Mouse (Mus musculus) megakaryocyte-erythroid progenitor cell, adult 5-6 weeks (primary cell): ENCODE data around the gene Wdr62. TPM values are rescaled to one million over a fixed set of nuclear protein-coding genes. Genes with fewer than 3 reads are reported as not detected.
"Not testable (repeated sequence)": the region's sequence is repeated elsewhere in the genome, so short reads cannot be mapped to it uniquely, and the experiment has no call there.

Source experiments
- ATAC-seq: replicated peaks from 2 replicates; pipeline ENCODE4 v1.8.0; 2016; ENCODE audit warnings: mild to moderate bottlenecking, inconsistent platforms; ENCODE audit not compliant: severe bottlenecking, poor library complexity, low FRiP score, low TSS enrichment
- total RNA-seq, 2 experiments: library from RNA; stranded (forward) in 1 of 2; stranded (reverse) in 1 of 2; fragments of 200-1000, 215-1000 nt in 1 of 2; fragments of >200 nt in 1 of 2; fragmentation: Nextera tagmentation in 1 of 2; gene quantifications; 2 replicates each; pipeline ENCODE4 v1.2.3; 2014 to 2017

Gene Wdr62
- total RNA-seq, 2 experiments from 2014 or later = 5.5 to 31.0 TPM

GRCm38 (mm10) chr7:30274383-30274782 is 5.8 kb downstream of the Wdr62 start:
- ATAC-seq = no peak

GRCm38 (mm10) chr7:30269641-30270040 is 10.6 kb downstream of the Wdr62 start:
- ATAC-seq = no peak

- no peak for ATAC-seq
These were observed 13.4 kb downstream of the Wdr62 start for GRCm38 (mm10) chr7:30266780-30267179.

GRCm38 (mm10) chr7:30265935-30266334 is 14.3 kb downstream of the Wdr62 start:
- ATAC-seq = no peak

GRCm38 (mm10) chr7:30265531-30265930 is 14.7 kb downstream of the Wdr62 start:
- ATAC-seq = no peak

- no peak for ATAC-seq
These were observed 15.2 kb downstream of the Wdr62 start for GRCm38 (mm10) chr7:30265041-30265440.

GRCm38 (mm10) chr7:30251956-30252954 is 28.0 kb downstream of the Wdr62 start:
- no peak for ATAC-seq

GRCm38 (mm10) chr7:30237374-30237773 is 42.8 kb downstream of the Wdr62 start:
- not testable (repeated sequence) for ATAC-seq

GRCm38 (mm10) chr7:30235625-30236024 is 44.6 kb downstream of the Wdr62 start, which contains the start of gene Ovol3:
Ovol3 (minus strand) TSS chr7:30235725.
- ATAC-seq = no peak

- ATAC-seq = no peak
These were observed 45.1 kb downstream of the Wdr62 start for GRCm38 (mm10) chr7:30235091-30235490.

- no peak for ATAC-seq
These were observed 45.9 kb downstream of the Wdr62 start for GRCm38 (mm10) chr7:30234276-30234858.

- ATAC-seq = no peak
These were observed 46.8 kb downstream of the Wdr62 start for GRCm38 (mm10) chr7:30233387-30233786.

GRCm38 (mm10) chr7:30232631-30233148 is 47.5 kb downstream of the Wdr62 start:
- ATAC-seq = peak; percentile 39

GRCm38 (mm10) chr7:30231669-30232454 is 48.4 kb downstream of the Wdr62 start, which contains the start of the genes Polr2i and Tbcb:
Polr2i (plus strand) TSS chr7:30231948.
Tbcb (minus strand) TSS chr7:30232272.
- peak; percentile 95 for ATAC-seq

GRCm38 (mm10) chr7:30231328-30231668 is 48.9 kb downstream of the Wdr62 start:
- no peak for ATAC-seq

- ATAC-seq = no peak
These were observed 56.0 kb downstream of the Wdr62 start for GRCm38 (mm10) chr7:30224206-30224605.

- ATAC-seq = peak; percentile 58; the same call in 1 of the 2 replicates
These were observed 58.0 kb downstream of the Wdr62 start for GRCm38 (mm10) chr7:30222205-30222604.

GRCm38 (mm10) chr7:30221433-30221832 is 58.8 kb downstream of the Wdr62 start:
- ATAC-seq = no peak

GRCm38 (mm10) chr7:30220008-30220356 is 60.2 kb downstream of the Wdr62 start:
- ATAC-seq = no peak
